Mouse (Mus musculus) adipose tissue, adult 10 weeks (tissue): ENCODE data around the gene Cenpb. TPM values are rescaled to one million over a fixed set of nuclear protein-coding genes. Genes with fewer than 3 reads are reported as not detected.

ENCODE experiments used
- polyA plus RNA-seq: library from polyadenylated mRNA; stranded (reverse); fragments of 350-450 nt; fragmentation: Illumina TruSeq; extraction: RNeasy Lipid Tissue Mini Kit (QIAGEN cat#74804); gene quantifications from one replicate; pipeline ENCODE4 v1.2.3, GENCODE M21; 2014; ENCODE audit warnings: low read depth, low replicate concordance

Gene Cenpb
- 62.4 TPM for polyA plus RNA-seq

DNA sequence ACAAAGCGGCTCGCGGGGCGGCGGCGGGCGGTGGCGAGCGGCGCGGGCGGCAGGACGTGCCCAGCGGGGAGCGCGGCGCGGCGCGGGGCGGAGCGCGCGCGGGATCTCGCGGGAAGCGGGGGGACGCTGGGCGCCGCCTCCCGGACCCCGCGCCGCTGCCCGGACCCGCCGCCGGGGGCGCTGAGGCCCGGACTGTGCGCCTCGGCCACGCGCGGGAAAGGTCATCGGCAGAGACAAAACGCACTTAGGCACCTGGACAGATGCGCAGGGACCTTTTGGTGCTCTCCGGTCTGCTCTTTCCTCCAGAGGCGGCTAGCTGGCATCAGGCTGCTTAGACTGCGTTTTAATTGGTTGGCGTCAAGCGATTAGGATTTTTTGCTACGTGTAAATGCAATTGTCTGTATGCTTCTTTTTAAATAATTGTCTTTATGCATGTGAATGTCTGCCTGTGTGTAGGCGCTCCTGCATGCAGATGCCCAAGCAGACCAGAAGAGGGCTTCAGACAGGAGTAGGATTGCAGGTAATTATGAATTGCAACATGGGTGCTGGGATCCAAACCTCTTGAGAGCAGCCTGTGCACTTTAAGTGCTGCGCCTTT is at the start of gene Cenpb:
Gene Cenpb, minus strand, starts transcription at position 78 of the 598 bp plus-strand sequence.

DNA sequence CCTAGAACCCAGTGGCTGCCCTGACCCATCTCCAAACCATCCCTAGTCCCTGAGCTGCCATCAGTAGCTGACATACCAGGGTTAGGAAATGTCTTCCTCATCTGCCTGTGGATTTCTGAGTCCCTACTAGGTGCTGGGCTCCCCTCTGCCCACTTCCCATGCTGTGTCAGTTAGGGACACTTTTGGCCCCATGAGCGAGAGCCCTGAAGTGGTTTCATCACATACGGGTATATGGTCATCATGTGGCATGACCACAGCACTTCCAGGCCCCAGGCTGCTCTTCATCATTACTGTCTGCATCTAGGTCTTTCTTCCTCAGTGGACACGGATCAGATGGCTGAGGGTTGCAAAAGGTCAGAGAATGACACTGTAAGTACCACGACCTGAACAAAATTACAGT is 26.9 kb upstream of the Cenpb start, which contains the start of gene Ap5s1:
Gene Ap5s1, plus strand, starts transcription at position 301 of the 400 bp plus-strand sequence.

DNA sequence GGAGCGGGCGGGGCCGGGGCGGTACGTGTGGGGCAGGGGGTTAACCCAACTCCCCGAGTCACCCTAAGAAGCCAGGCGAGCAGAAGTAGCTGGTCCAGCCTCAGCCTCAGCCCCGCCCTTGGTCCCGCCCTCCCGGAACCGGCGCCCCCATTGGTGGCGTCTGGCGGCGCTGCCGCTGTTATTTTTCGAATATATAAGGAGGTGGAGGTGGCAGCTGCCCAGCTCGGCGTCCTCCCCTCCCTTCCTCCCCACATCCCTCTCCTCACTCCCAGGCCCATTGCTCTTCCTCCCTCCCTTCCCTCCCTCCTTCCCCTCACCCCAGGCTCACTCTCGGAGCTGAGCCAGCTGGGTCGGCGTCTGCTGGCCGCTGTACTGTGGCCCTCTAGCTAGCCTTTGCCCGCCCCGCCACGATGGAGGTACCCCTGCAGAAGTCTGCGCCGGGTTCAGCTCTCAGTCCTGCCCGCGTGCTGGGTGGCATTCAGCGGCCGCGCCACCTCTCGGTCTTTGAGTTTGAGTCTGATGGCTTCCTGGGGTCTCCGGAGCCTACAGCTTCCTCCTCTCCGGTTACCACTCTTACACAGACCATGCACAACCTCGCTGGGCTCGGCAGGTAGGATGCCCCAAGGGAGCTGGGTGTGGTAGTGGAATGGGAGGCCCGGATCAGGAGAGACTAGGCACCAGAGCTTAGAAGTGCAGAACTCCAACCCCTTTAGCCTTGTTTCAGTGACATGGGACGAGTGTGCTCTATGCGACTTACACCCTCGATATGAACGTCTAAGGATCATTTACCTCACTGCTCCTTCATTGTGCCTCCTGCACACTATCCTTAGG is 7.1 kb upstream of the Cenpb start, which contains the start of the genes Cdc25b and Spef1:
Gene Cdc25b, plus strand, starts transcription at position 179 of the 831 bp plus-strand sequence.
Gene Spef1, minus strand, starts transcription at position 512 of the 831 bp plus-strand sequence.

DNA sequence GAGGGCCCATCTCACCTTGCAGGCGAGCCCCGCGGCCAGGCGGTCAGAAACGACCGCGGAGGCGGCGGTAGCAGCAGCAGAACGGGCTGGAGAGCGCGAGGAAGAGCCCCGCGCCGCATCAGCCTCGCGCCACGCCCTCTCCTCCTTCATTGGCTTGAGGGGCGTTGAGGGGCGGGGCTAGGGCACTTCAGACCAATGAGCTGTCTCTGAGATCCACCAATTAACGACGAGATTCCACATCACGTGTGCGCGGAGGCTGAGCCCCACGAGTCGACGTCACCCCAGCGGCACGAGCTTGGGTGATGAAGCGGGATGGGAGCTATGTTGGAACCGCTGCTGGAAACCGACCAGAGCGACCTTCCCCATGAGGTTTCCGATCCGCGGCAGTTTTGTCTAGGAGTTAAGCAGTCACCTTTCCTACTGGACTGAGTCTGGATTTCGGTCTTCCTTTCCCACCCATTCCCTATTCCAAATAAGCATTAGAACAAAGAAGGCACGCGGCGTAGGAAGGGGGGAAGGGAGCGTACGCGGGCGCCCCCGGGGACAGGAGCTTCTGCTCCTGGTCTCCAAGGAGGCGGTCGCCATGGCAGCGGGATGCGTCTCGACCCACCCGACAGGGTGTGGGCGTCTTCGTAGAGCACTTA is 19.8 kb downstream of the Cenpb start, which contains the start of gene 1700037H04Rik:
Gene 1700037H04Rik, minus strand, starts transcription at position 144 of the 644 bp plus-strand sequence.

DNA sequence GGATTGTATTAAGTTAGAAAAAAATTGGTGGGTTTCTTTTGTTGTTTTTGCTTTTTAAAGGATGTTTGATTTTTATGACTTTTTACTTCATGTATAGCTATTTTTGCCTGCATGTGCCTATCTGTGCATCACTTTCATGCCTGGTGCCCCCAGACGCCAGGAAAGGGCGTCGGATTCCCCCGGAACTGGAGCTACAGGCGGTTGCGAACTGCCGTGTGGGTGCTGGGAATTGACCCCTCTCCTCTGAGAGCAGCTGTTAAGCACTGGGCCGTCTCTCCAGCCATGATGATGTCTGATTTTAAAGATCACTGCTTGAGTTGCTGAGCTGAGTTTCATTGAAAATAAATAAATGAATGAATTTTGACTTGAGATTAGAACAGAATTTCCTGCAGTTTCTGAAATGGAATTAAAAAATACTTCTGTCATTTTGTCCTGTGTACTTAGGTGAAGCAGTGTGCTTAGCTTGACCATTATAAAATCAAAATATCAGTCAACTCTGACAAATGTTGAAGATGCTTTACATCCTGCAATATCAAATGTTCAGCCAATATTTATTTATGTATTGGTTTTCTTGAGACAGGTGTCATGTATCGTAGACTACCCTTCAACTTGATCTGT is 46.8 kb downstream of the Cenpb start, which contains the start of gene Gm11037:
Gene Gm11037, plus strand, starts transcription at position 568 of the 618 bp plus-strand sequence.

DNA sequence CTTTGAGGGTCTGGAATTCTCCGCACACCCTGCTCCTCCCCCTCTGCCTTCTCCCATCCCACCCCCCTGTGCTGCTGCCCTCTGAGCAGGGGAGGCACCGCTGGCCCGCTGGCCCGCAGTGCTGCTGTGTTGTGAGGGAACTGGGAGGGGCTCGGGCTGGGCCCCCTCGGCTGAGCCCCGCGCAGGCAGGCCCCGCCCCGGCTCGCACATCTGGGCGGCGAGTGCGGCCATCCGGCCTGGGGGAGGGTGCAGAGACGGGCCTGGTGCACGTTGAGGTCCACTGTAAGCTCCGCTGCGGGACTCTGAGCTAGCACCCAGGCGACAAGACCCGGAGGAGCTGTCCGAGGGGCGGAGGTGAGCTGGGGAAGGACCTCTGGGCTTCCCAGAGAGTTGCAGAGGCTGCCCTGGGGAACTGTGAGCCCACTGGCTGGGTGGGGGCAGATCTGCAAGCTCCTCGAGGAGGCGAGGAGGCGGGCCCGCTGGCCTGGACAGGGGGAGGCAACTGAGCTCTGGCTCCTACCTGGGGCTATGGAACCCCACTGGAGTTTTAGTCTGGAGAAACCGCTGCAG is 52.6 kb downstream of the Cenpb start, which contains the start of gene Hspa12b:
Gene Hspa12b, plus strand, starts transcription at position 120 of the 570 bp plus-strand sequence.

Other genes with a start within 250 kb of the Cenpb start
- 9.2 TPM for gene Gfra4, start 137.0 kb downstream of the Cenpb start, polyA plus RNA-seq
- 17.7 TPM for gene Adam33, start 116.3 kb downstream of the Cenpb start, polyA plus RNA-seq
- gene Siglec1, start 93.3 kb downstream of the Cenpb start, polyA plus RNA-seq = 5.8 TPM
- gene Hspa12b, start 52.8 kb downstream of the Cenpb start, polyA plus RNA-seq = 19.5 TPM
- gene Gm11037, start 46.6 kb downstream of the Cenpb start, polyA plus RNA-seq = not detected
- 42.9 TPM for gene 1700037H04Rik, start 20.0 kb downstream of the Cenpb start, polyA plus RNA-seq
- gene Cdc25b, start 6.9 kb upstream of the Cenpb start, polyA plus RNA-seq = 5.4 TPM
- gene Spef1, start 7.2 kb upstream of the Cenpb start, polyA plus RNA-seq = 5.1 TPM
- gene Ap5s1, start 27.0 kb upstream of the Cenpb start, polyA plus RNA-seq = 21.9 TPM
- gene Mavs, start 54.0 kb upstream of the Cenpb start, polyA plus RNA-seq = 26.2 TPM
- 28.5 TPM for gene Pank2, start 82.4 kb upstream of the Cenpb start, polyA plus RNA-seq
- 9.0 TPM for gene Rnf24, start 172.8 kb upstream of the Cenpb start, polyA plus RNA-seq